Mouse (Mus musculus): ENCODE data around the gene Plxnb1. TPM values are rescaled to one million over a fixed set of nuclear protein-coding genes. Genes with fewer than 3 reads are reported as not detected.

Plxnb1 gene
- total and polyA plus RNA-seq, 3 experiments: 15.7 to 25.0 (median 21.1) TPM

GRCm38 (mm10) chr9:109087987-109088386 lies 7.2 kb upstream of the Plxnb1 start:
- TF ChIP-seq POLR2A (IDR thresholded peaks at IDR 0.05; ENCODE audit: insufficient read depth, low read depth, low read length) (no peak), CTCF (IDR thresholded peaks at IDR 0.05) (peak; percentile 84)
- Histone ChIP-seq H3K36me3 (ENCODE audit: control insufficient read depth, insufficient read depth, low read length) (no peaks in the 10 kb centered on the region), H3K27me3 (ENCODE audit: control insufficient read depth, insufficient read depth, low read length) (no peaks in the 10 kb centered on the region), H3K27ac (no peak overlapping the region), H3K4me1 (ENCODE audit: control insufficient read depth, insufficient read depth, low read length) (peaks cover 5% of the 10 kb centered on the region; the same call in 1 of the 2 replicates), H3K9ac (ENCODE audit: low read depth, low read length) (peak overlapping the region; percentile 14; the same call in 1 of the 2 replicates), H3K79me2 (replicated peaks; ENCODE audit: control insufficient read depth, insufficient read depth, low read length) (no peaks in the 10 kb centered on the region), H3K4me3 (no peak overlapping the region)
- 10% methylated on average over 5 of the region's 5 CpGs for WGBS
- peak in 1 of 2 experiments; percentile 36 for DNase-seq
- intact Hi-C loops (cut with DNase I): loop anchor here (1.0 to 5.0 kb wide), 2 partner anchors 34 to 774 kb away; no protein-coding TSS in a partner anchor

- intact Hi-C loops (cut with DNase I): no loop called here
- H3K27me3 ChIP-seq (ENCODE audit: control insufficient read depth, insufficient read depth, low read length): no peaks in the 10 kb centered on the region
- no peak overlapping the region for H3K9ac ChIP-seq (ENCODE audit: low read depth, low read length)
- no peaks in the 10 kb centered on the region for H3K79me2 ChIP-seq (replicated peaks; ENCODE audit: control insufficient read depth, insufficient read depth, low read length)
- H3K4me3 ChIP-seq: no peak overlapping the region
- H3K27ac ChIP-seq: no peak overlapping the region
- TF ChIP-seq POLR2A (IDR thresholded peaks at IDR 0.05; ENCODE audit: insufficient read depth, low read depth, low read length): no peak
- no peak for TF ChIP-seq CTCF (IDR thresholded peaks at IDR 0.05)
- TF ChIP-seq EP300 (IDR thresholded peaks at IDR 0.05; ENCODE audit: insufficient read depth, low read depth, low read length): no peak
- H3K36me3 ChIP-seq (ENCODE audit: control insufficient read depth, insufficient read depth, low read length): no peaks in the 10 kb centered on the region
- 86% methylated on average over 15 of the region's 15 CpGs for WGBS
- no peak for DNase-seq
- H3K4me1 ChIP-seq (ENCODE audit: control insufficient read depth, insufficient read depth, low read length): peaks cover 6% of the 10 kb centered on the region; the same call in 1 of the 2 replicates
These were observed 4.7 kb upstream of the Plxnb1 start for GRCm38 (mm10) chr9:109090446-109090845.

- Histone ChIP-seq H3K27ac (no peak overlapping the region), H3K9ac (ENCODE audit: low read depth, low read length) (no peak overlapping the region), H3K4me1 (ENCODE audit: control insufficient read depth, insufficient read depth, low read length) (peaks cover 6% of the 10 kb centered on the region; the same call in 1 of the 2 replicates), H3K79me2 (replicated peaks; ENCODE audit: control insufficient read depth, insufficient read depth, low read length) (no peaks in the 10 kb centered on the region), H3K27me3 (ENCODE audit: control insufficient read depth, insufficient read depth, low read length) (no peaks in the 10 kb centered on the region), H3K4me3 (no peak overlapping the region), H3K36me3 (ENCODE audit: control insufficient read depth, insufficient read depth, low read length) (no peaks in the 10 kb centered on the region)
- DNase-seq: no peak
- intact Hi-C loops (cut with DNase I): no loop called here
- WGBS: 92% methylated on average over 8 of the region's 8 CpGs
- TF ChIP-seq CTCF (IDR thresholded peaks at IDR 0.05) (no peak), EP300 (IDR thresholded peaks at IDR 0.05; ENCODE audit: insufficient read depth, low read depth, low read length) (no peak), POLR2A (IDR thresholded peaks at IDR 0.05; ENCODE audit: insufficient read depth, low read depth, low read length) (no peak)
These were observed 3.4 kb upstream of the Plxnb1 start for GRCm38 (mm10) chr9:109091802-109092201.

- no peak for TF ChIP-seq POLR2A (IDR thresholded peaks at IDR 0.05; ENCODE audit: insufficient read depth, low read depth, low read length)
- no peak for TF ChIP-seq CTCF (IDR thresholded peaks at IDR 0.05)
- TF ChIP-seq EP300 (IDR thresholded peaks at IDR 0.05; ENCODE audit: insufficient read depth, low read depth, low read length): no peak
- intact Hi-C loops (cut with DNase I): no loop called here
- Histone ChIP-seq H3K4me1 (ENCODE audit: control insufficient read depth, insufficient read depth, low read length) (peaks cover 6% of the 10 kb centered on the region; the same call in 1 of the 2 replicates), H3K79me2 (replicated peaks; ENCODE audit: control insufficient read depth, insufficient read depth, low read length) (no peaks in the 10 kb centered on the region), H3K27ac (no peak overlapping the region), H3K9ac (ENCODE audit: low read depth, low read length) (no peak overlapping the region), H3K27me3 (ENCODE audit: control insufficient read depth, insufficient read depth, low read length) (no peaks in the 10 kb centered on the region), H3K36me3 (ENCODE audit: control insufficient read depth, insufficient read depth, low read length) (no peaks in the 10 kb centered on the region), H3K4me3 (no peak overlapping the region)
- WGBS: 74% methylated on average over 6 of the region's 6 CpGs
- DNase-seq: no peak
These were observed 2.4 kb upstream of the Plxnb1 start for GRCm38 (mm10) chr9:109092799-109093198.

- Histone ChIP-seq H3K27me3 (ENCODE audit: control insufficient read depth, insufficient read depth, low read length) (no peaks in the 10 kb centered on the region), H3K4me1 (ENCODE audit: control insufficient read depth, insufficient read depth, low read length) (peaks cover 7% of the 10 kb centered on the region), H3K79me2 (replicated peaks; ENCODE audit: control insufficient read depth, insufficient read depth, low read length) (no peaks in the 10 kb centered on the region), H3K27ac (no peak overlapping the region), H3K4me3 (no peak overlapping the region), H3K36me3 (ENCODE audit: control insufficient read depth, insufficient read depth, low read length) (no peaks in the 10 kb centered on the region), H3K9ac (ENCODE audit: low read depth, low read length) (no peak overlapping the region)
- intact Hi-C loops (cut with DNase I): no loop called here
- 29% methylated on average over 11 of the region's 11 CpGs for WGBS
- DNase-seq: peak in 1 of 2 experiments; percentile 35
- TF ChIP-seq CTCF (IDR thresholded peaks at IDR 0.05): no peak
- TF ChIP-seq POLR2A (IDR thresholded peaks at IDR 0.05; ENCODE audit: insufficient read depth, low read depth, low read length): no peak
- no peak for TF ChIP-seq EP300 (IDR thresholded peaks at IDR 0.05; ENCODE audit: insufficient read depth, low read depth, low read length)
These were observed 1.2 kb upstream of the Plxnb1 start for GRCm38 (mm10) chr9:109093786-109094552.

- H3K79me2 ChIP-seq (replicated peaks; ENCODE audit: control insufficient read depth, insufficient read depth, low read length): no peaks in the 10 kb centered on the region
- no peak for TF ChIP-seq EP300 (IDR thresholded peaks at IDR 0.05; ENCODE audit: insufficient read depth, low read depth, low read length)
- no peak for TF ChIP-seq CTCF (IDR thresholded peaks at IDR 0.05)
- intact Hi-C loops (cut with DNase I): no loop called here
- H3K27me3 ChIP-seq (ENCODE audit: control insufficient read depth, insufficient read depth, low read length): no peaks in the 10 kb centered on the region
- H3K4me1 ChIP-seq (ENCODE audit: control insufficient read depth, insufficient read depth, low read length): peaks cover 7% of the 10 kb centered on the region
- H3K9ac ChIP-seq (ENCODE audit: low read depth, low read length): peak overlapping the region; percentile 41
- DNase-seq: no peak
- 10% methylated on average over 21 of the region's 21 CpGs for WGBS
- H3K36me3 ChIP-seq (ENCODE audit: control insufficient read depth, insufficient read depth, low read length): no peaks in the 10 kb centered on the region
- H3K27ac ChIP-seq: peak overlapping the region; percentile 72
- H3K4me3 ChIP-seq: peak overlapping the region; percentile 73
These were observed 544 bp upstream of the Plxnb1 start for GRCm38 (mm10) chr9:109094553-109095136.
